Mouse (Mus musculus) heart, postnatal 36 days (tissue): ENCODE data around the gene Vamp2. TPM values are rescaled to one million over a fixed set of nuclear protein-coding genes. Genes with fewer than 3 reads are reported as not detected.

Source experiments
- DNase-seq, 2 experiments: peaks; one replicate each; pipeline ENCODE4 v3.0.0; 2021 to 2022
- intact Hi-C: fragments of 180-260 bp; cut with DNase I; formaldehyde crosslinking; loops from one replicate; pipeline ENCODE4 v1.15.1; 2025
- total RNA-seq, 2 experiments: library from RNA; stranded (reverse); gene quantifications; 2 replicates each; pipeline ENCODE4 v1.2.3; 2021

Vamp2 gene
- total RNA-seq, 2 experiments from 2014 or later = 50.5 to 72.7 TPM

- DNase-seq = peak; percentile 14 to 28
- intact Hi-C loops = no loop called here
Observed at GRCm38 (mm10) chr11:69109032-69109900, 21.0 kb downstream of the Vamp2 start.

GRCm38 (mm10) chr11:69110319-69111046 lies 22.2 kb downstream of the Vamp2 start:
- DNase-seq = peak; percentile 92 to 99
- intact Hi-C loops = loop anchor here (5.0 kb wide), 1 partner anchor 307 kb away; no protein-coding TSS in a partner anchor

DNA sequence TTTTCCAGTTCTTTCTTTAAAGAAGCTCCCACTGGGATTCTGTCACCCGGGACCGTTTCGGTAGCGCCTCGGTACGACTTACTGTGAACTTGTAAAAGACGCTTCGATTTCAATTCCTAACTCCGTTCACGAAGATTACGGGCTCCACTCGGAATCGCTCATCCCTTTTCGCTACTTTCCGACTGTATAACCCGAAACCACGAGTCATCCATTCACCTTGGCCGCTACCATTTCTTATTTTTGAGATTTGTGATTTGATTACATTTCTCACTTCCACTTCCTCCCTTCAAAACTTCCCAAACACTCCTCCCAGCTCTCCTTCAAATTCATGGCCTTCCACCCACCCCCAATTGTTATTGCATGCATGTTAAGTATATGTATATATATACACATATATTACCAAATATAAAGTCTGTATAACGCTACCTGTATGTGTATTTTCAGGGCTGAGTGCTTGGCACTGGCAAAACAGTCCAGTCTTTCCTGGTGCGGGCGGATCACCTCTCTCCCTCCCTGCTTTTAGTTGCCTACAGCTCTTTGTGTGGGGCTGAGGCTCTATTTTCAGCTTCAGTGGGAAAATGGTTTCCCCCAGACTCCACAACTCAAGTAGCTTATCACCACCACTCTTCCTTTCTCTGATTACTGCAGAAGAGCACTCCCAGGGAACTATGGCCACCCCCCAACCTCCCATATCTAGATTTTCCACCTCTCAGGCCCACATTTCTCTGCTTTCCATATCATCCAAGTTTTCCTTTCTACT lies 22.9 kb downstream of the Vamp2 start:
- no peak for DNase-seq
- intact Hi-C loops = loop anchor here (5.0 kb wide), 1 partner anchor 306 kb away; no protein-coding TSS in a partner anchor

GRCm38 (mm10) chr11:69111865-69112264 lies 23.6 kb downstream of the Vamp2 start:
- intact Hi-C loops = loop anchor here (5.0 kb wide), 1 partner anchor 305 kb away; no protein-coding TSS in a partner anchor
- DNase-seq = no peak

DNA sequence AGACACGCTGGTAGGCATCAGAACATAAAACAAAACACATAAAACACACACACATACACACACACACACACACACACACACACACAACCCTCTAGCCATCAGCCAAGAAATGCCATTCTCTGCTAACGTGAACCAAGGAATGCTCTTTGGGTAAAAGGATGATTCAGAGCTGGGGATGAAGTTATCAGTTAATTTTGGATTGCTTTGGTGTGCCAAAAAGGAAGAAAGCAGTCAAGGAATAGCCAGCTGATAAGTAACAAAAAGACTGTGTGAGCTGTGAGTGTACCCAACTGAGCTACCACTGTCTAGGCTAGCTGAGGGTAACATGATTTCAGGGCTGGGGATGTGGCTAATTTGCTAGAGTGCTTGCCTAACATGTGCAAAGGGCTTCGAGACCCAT lies 25.7 kb downstream of the Vamp2 start:
- intact Hi-C loops = loop anchor here (5.0 kb wide), 1 partner anchor 303 kb away; no protein-coding TSS in a partner anchor
- no peak for DNase-seq

DNA sequence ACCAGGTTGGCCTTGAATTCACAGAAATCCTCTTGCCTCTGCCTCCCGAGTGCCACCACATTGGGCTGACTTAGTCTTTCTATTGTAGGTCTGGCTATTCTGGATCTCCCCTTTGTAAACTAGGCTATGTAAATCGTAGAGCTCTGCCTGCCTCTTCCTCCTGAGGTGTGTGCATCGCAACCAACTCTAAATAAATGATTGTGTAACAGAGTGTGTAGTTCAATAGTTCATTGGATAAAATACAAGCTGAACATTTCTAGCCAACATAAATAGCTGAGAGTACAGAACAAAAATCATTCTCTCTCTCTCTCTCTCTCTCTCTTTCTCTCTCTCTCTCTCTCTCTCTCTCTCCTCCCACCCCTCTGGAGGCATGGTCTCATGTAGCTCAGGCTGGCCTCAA lies 26.3 kb downstream of the Vamp2 start:
- intact Hi-C loops = loop anchor here (5.0 kb wide), 1 partner anchor 303 kb away; no protein-coding TSS in a partner anchor
- DNase-seq = no peak

DNA sequence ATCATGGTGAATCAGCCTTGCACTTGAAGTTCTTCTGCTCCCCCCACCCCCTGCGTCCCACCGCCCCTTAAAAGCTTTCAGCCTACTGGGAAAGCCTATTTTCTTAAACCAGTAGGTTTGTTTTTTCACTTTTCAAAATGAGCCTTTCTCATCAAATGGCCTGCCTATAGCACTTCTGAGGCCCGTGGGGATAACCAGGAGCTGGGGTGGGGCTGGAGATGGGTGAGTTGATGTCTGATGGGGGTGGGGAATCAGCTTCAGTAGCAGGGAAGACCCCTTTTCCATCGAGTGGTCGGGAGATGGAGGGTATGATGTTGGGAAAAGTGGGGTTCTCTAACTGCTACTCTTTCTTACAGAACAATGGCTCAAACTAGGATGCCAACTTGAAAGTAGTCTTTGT lies 28.6 kb downstream of the Vamp2 start:
- intact Hi-C loops = no loop called here
- DNase-seq = no peak

DNA sequence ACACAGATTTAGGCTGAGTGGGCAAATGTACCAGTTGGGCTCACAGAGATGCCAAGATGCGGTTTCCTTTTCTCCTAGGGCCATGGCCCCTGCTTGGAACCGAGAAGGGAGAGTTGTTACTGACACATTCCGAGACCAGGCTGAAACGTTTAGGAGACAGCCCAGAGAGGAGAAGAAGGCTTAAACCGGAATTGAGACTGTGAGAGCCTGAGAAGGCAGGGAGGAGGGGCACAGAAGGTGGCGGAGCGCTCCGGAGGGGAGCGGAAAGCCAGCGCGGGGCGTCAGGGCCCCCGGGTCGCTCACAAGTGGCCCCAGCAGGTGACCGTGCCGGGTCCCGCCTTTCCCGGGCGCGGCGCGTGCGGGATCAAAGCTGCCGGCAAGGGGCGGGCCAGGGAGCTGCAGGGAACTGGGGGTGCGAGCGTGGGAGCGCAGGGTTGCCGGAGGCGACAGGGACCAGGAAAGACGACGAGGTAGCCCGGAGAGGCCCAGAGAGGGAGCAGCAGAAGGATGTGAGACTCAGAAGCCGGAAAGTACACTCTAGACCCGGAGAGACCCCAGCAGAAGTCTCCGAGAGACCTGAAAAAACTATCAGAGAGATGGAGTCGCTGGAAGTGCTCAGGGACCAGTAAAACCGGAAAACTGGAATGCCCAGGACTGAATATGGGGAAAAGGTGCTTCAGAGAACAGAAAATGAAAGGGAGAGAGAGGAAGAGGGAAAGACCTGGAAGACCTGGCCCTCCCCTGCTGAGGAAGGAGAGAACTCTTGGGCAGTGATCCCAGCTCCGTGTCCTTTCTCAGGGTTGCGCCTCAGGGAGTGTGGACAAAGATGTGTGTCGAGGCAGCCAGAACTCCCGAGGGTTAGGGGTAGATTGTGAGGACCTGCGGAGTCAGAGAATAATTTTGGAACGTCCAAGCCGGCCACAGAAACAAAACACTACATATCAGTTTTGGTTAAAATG lies 29.7 kb downstream of the Vamp2 start:
- DNase-seq = peak; percentile 71 to 78
- intact Hi-C loops = loop anchor here (1.0 kb wide), 1 partner anchor 51 kb away; no protein-coding TSS in a partner anchor

DNA sequence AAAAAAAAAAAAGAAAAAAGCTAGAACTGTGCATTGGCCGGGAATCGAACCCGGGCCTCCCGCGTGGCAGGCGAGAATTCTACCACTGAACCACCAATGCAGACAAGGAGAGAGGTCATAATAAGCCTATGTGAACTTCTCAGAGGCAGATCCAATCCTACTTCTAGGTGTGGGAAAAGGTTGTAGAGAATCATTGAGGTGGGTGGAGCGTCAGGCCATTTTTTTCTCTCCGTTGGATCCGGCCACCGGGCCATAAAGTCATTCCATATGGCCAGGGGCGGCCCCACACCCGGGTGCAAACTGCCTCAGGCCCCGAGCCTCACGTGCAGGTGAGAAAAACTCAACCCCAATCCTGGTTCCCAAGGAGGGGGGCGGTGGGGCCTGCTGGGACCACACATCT lies 30.5 kb downstream of the Vamp2 start:
- peak; percentile 92 to 96 for DNase-seq
- intact Hi-C loops = loop anchor here (1.0 kb wide), 1 partner anchor 51 kb away; no protein-coding TSS in a partner anchor

DNA sequence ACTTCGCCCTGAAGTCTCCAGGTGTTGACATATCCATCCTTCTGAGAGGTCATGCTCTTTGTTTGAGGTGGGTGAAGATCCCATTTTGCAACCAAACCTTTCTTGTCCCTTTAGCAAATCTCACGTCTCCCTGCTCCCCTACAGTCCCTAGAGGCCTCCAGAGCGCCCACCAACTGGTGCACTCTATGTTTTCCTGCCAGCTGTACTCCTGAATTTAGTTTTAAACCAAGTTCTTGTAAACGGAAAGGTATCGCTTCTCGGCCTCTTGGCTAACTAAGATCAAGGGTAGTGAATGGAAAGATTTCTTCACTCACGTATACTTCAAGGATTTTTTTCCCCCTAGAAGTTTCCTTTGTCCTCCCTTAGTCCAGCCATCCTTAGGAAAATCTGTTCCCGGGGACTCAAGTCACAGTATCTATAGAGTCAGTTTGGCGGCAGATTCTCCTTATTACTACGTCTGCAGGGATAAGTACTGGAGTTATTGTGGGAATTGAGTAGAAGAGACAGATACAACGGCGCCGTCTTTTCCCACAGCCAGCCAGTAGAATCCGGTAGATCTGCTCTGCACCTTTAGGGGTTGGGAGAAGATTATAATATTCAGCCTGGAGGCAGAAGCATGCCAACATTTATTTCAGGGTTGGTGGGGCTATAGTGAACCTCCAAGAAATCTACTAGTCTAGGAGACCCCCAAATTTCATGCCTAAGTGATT lies 31.3 kb downstream of the Vamp2 start:
- intact Hi-C loops = no loop called here
- no peak for DNase-seq

- intact Hi-C loops = no loop called here
- peak; percentile 15 to 19 for DNase-seq
Observed at GRCm38 (mm10) chr11:69120221-69121000, 32.1 kb downstream of the Vamp2 start, which contains the start of gene Hes7. Gene Hes7 (plus strand): TSS chr11:69120404.

- peak; percentile 54 to 59 for DNase-seq
- intact Hi-C loops = no loop called here
Observed at GRCm38 (mm10) chr11:69121001-69121740, 32.9 kb downstream of the Vamp2 start.

- DNase-seq = no peak
- intact Hi-C loops = loop anchor here (1.0 kb wide), 1 partner anchor 30 kb away; no protein-coding TSS in a partner anchor
Observed at GRCm38 (mm10) chr11:69121741-69122335, 33.5 kb downstream of the Vamp2 start.

DNA sequence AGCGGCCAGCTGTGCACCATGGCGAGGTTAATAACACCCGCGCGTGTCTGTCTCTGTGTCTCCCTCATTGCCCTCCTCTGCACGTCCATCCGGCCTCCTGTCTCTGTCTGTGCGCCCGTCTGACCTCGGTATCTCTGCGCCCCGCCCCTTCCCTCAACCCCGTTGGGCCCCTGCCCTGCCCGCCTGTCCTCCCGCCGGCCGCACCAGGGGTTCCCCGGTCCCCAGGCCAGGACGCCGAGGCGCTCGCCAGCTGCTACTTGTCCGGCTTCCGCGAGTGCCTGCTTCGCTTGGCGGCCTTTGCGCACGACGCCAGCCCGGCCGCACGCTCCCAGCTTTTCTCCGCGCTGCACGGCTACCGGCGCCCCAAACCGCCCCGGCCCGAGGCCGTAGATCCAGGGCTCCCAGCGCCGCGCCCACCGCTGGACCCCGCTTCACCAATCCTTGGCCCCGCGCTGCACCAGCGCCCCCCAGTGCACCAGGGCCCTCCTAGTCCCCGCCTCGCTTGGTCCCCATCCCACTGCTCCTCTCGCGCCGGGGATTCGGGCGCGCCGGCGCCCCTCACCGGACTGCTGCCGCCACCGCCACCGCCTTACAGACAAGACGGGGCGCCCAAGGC lies 34.2 kb downstream of the Vamp2 start, which contains the start of gene 9130213A22Rik:
9130213A22Rik (minus strand) TSS at position 254 of the 616 bp plus-strand sequence.
- intact Hi-C loops = loop anchor here (1.0 kb wide), 1 partner anchor 30 kb away; no protein-coding TSS in a partner anchor
- peak; percentile 87 to 94 for DNase-seq

- intact Hi-C loops = no loop called here
- DNase-seq = peak; percentile 89 to 90
Observed at GRCm38 (mm10) chr11:69123056-69123692, 34.9 kb downstream of the Vamp2 start.
